Mouse (Mus musculus) hindbrain, embryonic 11.5 days (tissue): Measurements from ENCODE around the gene Nlgn3. TPM values are rescaled to one million over a fixed set of nuclear protein-coding genes. Genes with fewer than 3 reads are reported as not detected.

Source experiments
- ATAC-seq: fragments of 200-750 bp; cut with Nextera tagmentation; 2 replicates; pipeline ENCODE4 v1.8.0; 2017; ENCODE audit warnings: mild to moderate bottlenecking, moderate TSS enrichment, moderate library complexity; ENCODE audit not compliant: low FRiP score
- DNase-seq: peaks from one replicate; pipeline ENCODE4 v3.0.0-alpha.2; 2015; ENCODE audit warnings: low spot score
- H3K27ac ChIP-seq: fragments of 300-500 bp; sonication (generic); 2 replicates; pipeline ENCODE4 v1.5.1; 2014; ENCODE audit warnings: mild to moderate bottlenecking, low read depth, low read length
- H3K27me3 ChIP-seq: fragments of 300-500 bp; sonication (generic); 2 replicates; pipeline ENCODE4 v1.6.1; 2014; ENCODE audit warnings: mild to moderate bottlenecking, low read length, moderate library complexity, mixed read lengths; ENCODE audit not compliant: control insufficient read depth, insufficient read depth
- H3K36me3 ChIP-seq: fragments of 300-500 bp; sonication (generic); 2 replicates; pipeline ENCODE4 v1.6.1; 2014; ENCODE audit warnings: mild to moderate bottlenecking, low read length, moderate library complexity, mixed read lengths; ENCODE audit not compliant: control insufficient read depth, insufficient read depth
- H3K4me1 ChIP-seq: fragments of 300-500 bp; sonication (generic); replicated peaks from 2 replicates; pipeline ENCODE4 v1.6.1; 2014; ENCODE audit warnings: low read length, mixed read lengths; ENCODE audit not compliant: control insufficient read depth, insufficient read depth
- H3K4me2 ChIP-seq: fragments of 300-500 bp; sonication (generic); replicated peaks from 2 replicates; pipeline ENCODE4 v1.6.1; 2014; ENCODE audit warnings: mild to moderate bottlenecking, low read depth, low read length
- H3K4me3 ChIP-seq: fragments of 300-500 bp; sonication (generic); 2 replicates; pipeline ENCODE4 v1.5.1; 2014; ENCODE audit warnings: low read depth, low read length
- H3K9ac ChIP-seq: fragments of 300-500 bp; sonication (generic); 2 replicates; pipeline ENCODE4 v1.6.1; 2014; ENCODE audit warnings: low read depth, low read length
- H3K9me3 ChIP-seq: fragments of 300-500 bp; sonication (generic); 2 replicates; pipeline ENCODE4 v1.6.1; 2016; ENCODE audit warnings: low read length; ENCODE audit not compliant: control insufficient read depth
- WGBS: fragments of 180-500 bp; shearing (Covaris S2); extraction: QIAGEN DNeasy Blood & Tissue Kit; methylation state at CpG from one replicate; pipeline ENCODE4 v1.1.7; 2014; 5-methylcytosine and 5-hydroxymethylcytosine counted together
- polyA plus RNA-seq: library from polyadenylated mRNA; unstranded; fragments of >200 nt; fragmentation: Nextera tagmentation; extraction: Ambion mirVana; gene quantifications from 2 replicates; pipeline ENCODE4 v1.2.1, GENCODE M21; 2014

Gene Nlgn3
- polyA plus RNA-seq, 1 experiment from 2014 or later, result 29.1 TPM

DNA sequence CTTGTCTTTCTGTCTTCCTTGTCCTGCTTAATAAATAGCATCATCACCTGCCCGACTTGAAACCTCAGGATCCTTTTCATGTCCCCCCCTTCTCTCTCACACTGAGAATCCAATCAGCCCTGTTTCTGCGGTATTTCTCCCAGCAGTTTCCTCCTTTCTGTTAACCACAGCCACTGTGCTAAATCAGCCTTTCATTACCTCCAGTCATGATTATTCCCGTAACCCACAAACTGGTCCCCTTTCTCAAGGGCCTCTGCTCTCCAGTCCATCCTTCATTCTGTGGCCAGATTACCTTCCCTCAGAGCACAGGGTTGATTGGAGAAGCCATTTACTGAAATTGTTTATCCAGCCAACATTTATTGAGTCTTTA, 30.2 kb upstream of the Nlgn3 start, which contains the start of gene Gm20489:
TSS of gene Gm20489 (minus strand) at position 269 of the 370 bp plus-strand sequence.
- 70% methylated on average over 3 of the region's 3 CpGs for WGBS

DNA sequence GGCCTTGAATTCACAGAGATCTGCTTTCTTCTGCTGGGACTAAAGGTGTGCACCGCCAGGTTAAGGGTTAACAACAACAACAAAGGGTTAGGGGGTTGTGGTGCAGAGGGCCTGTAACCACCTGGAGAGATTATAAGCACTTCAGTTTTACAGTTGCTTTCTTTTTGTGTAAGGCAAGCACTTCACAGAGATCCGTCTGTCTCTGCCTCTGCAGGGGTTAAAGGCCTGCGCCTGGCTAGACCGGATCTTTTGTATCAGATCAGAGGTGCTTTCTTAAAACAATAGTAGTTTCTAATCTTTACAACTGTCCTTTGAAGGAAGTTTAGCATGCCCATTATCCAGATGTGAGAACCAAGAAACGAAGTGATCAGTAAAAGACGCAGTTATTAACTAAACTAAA, 25.6 kb upstream of the Nlgn3 start:
- ATAC-seq (0 out of 2 replicates have a peak, but pooled peaks have one; percentile 4), DNase-seq (no peak)
- Histone ChIP-seq H3K27ac (no peak overlapping the region), H3K36me3 (no peaks in the 10 kb centered on the region), H3K27me3 (no peaks in the 10 kb centered on the region), H3K9me3 (no peaks in the 10 kb centered on the region), H3K9ac (0 out of 2 replicates have a peak overlapping the region, but pooled peaks have one; percentile 5), H3K4me1 (no peaks in the 10 kb centered on the region), H3K4me3 (peak overlapping the region; percentile 51), H3K4me2 (peak overlapping the region; percentile 6; the same call in 1 of the 2 replicates)
- WGBS, result 17% methylated on average over 6 of the region's 6 CpGs

More for the DNA sequence above, 30.2 kb upstream of the Nlgn3 start, which contains the start of gene Gm20489:
- Histone ChIP-seq H3K27ac (no peak within 1 kb of the TSS), H3K9me3 (no peaks in the 10 kb centered on the region), H3K4me2 (no peak within 1 kb of the TSS), H3K36me3 (no peaks in the 10 kb centered on the region), H3K27me3 (no peaks in the 10 kb centered on the region), H3K4me1 (no peaks in the 10 kb centered on the region), H3K9ac (no peak within 1 kb of the TSS), H3K4me3 (no peak within 1 kb of the TSS)
- DNase-seq (no peak), ATAC-seq (no peak)

DNA sequence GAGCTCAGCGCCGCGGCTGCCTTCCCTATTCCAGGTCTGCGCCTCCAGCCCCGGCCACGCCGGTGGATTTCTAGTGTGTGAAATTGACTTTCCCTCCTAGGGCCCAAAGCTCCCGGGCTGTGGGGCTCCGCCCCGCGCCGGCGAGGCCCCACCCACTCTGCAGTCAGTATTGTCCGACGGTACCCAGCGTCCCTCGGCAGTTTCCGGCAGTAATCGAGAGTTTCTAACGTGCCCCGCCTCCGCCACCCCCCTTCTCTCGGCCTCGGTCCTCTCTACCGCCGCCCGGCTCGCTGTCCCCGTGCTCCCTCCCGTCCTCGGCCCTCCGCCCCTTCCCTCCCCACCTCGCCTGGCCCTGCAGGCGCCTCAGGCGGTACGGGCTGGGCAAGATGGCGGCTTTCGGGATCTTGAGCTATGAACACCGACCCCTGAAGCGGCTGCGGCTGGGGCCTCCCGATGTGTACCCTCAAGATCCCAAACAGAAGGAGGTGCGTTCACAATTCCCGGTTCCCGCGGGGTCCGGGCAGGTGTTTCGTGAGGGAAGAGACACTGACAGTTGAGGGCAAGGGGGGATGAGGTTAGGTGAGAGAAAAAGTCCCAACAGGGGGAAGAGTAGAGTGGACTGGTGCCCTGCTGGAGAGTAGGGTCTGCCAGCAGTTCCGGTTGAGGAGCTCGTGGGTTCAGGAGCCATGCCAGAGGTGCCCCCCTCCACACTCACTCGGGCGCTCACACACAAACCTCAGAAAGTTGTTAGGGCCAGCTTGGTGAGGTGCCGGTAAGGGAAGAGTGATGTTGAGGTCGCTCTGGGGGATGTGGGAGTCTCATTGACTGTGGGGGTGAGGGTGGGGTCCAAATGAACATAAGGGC, 24.9 kb upstream of the Nlgn3 start, which contains the start of gene Med12:
TSS of gene Med12 (plus strand) at position 156 of the 864 bp plus-strand sequence.
- WGBS, result 14% methylated on average over 47 of the region's 54 CpGs

DNA sequence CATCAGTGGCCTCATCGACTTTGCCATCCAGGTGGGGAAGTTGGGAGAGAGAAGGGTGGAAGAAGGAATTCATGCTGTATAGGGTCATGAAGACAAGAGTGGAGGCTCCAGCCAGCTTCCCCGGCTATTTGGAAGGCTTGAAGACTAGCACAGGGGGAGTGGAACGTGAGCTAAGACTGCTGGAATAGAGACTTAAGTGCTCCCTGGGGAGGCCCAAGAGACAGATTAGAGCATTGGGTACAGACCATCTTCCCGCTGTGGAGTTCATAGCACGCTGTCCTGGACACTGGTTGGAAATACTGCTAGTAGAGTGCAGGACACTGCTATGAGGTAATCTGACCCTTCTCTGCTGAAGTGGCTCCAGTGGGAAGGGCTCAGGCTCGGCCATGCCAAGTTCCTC, 16.2 kb upstream of the Nlgn3 start:
- no peak overlapping the region for H3K4me2 ChIP-seq
- DNase-seq (no peak), ATAC-seq (no peak)
- WGBS, result 74% methylated on average over 6 of the region's 6 CpGs
- no peak overlapping the region for H3K9ac ChIP-seq
- no peaks in the 10 kb centered on the region for H3K36me3 ChIP-seq
- no peak overlapping the region for H3K4me3 ChIP-seq
- H3K27ac ChIP-seq, result no peak overlapping the region
- no peaks in the 10 kb centered on the region for H3K9me3 ChIP-seq
- H3K27me3 ChIP-seq, result no peaks in the 10 kb centered on the region
- H3K4me1 ChIP-seq, result no peaks in the 10 kb centered on the region

More for the DNA sequence above, 24.9 kb upstream of the Nlgn3 start, which contains the start of gene Med12:
- no peaks in the 10 kb centered on the region for H3K27me3 ChIP-seq
- peak within 1 kb of the TSS; percentile 51 for H3K4me3 ChIP-seq
- H3K4me2 ChIP-seq, result peak within 1 kb of the TSS; percentile 44
- no peaks in the 10 kb centered on the region for H3K9me3 ChIP-seq
- DNase-seq (peak; percentile 87), ATAC-seq (peak; percentile 99)
- H3K9ac ChIP-seq, result peak within 1 kb of the TSS; percentile 64
- no peaks in the 10 kb centered on the region for H3K36me3 ChIP-seq
- H3K4me1 ChIP-seq, result no peaks in the 10 kb centered on the region
- H3K27ac ChIP-seq, result peak within 1 kb of the TSS; percentile 58

DNA sequence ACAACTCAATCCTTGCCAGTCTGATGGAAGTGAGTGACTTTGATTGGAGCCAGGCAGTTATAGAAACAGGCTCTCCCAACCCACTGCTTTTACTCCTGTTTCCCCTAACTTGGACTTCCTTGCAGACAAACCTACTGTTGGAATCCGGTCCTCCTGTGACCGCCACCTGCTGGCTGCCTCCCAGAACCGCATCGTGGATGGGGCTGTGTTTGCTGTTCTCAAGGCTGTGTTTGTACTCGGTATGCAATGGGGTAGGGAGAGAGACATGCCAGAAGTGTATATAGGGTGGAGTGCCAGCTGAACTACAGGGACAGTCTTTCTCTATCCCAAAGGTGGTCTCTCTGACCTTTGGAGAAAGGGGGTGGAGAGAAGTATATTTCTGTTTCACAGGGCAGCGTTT, 13.4 kb upstream of the Nlgn3 start:
- Histone ChIP-seq H3K36me3 (no peaks in the 10 kb centered on the region), H3K4me3 (no peak overlapping the region), H3K4me2 (no peak overlapping the region), H3K9me3 (no peaks in the 10 kb centered on the region), H3K9ac (no peak overlapping the region), H3K27ac (no peak overlapping the region), H3K4me1 (no peaks in the 10 kb centered on the region), H3K27me3 (no peaks in the 10 kb centered on the region)
- DNase-seq, result peak; percentile 65
- no peak for ATAC-seq
- 33% methylated on average over 6 of the region's 6 CpGs for whole genome bisulfite sequencing

DNA sequence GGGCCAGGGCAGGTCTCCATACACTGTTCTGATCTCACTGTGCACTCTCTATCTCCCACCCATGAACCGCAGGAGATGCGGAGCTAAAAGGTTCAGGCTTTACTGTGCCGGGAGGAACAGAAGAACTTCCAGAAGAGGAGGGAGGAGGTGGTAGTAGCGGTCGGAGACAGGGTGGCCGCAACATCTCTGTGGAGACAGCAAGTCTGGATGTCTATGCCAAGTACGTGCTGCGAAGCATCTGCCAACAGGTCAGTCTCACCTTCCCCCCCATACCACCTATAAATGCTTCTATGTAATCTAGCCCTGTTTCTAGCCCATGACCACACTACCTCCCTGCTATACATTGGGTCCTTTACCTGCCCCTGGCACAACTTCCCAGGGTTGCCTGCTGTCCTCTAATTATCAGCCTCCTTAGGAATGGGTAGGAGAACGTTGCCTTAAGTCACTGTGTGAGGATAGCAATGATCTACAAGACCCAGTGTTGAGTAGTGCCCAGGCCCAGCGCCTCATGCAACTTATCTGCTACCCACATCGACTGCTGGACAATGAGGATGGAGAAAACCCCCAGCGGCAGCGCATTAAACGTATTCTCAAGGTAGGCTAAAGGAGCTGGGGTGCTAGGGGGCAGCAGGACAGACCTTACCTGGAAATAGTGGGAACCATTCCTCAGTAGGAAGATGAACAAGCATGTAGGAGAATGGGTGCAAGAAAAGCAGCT, 12.9 kb upstream of the Nlgn3 start:
- DNase-seq, result no peak
- H3K9ac ChIP-seq, result no peak overlapping the region
- no peaks in the 10 kb centered on the region for H3K27me3 ChIP-seq
- H3K27ac ChIP-seq, result no peak overlapping the region
- no peaks in the 10 kb centered on the region for H3K9me3 ChIP-seq
- H3K4me1 ChIP-seq, result no peaks in the 10 kb centered on the region
- H3K36me3 ChIP-seq, result no peaks in the 10 kb centered on the region
- WGBS, result 91% methylated on average over 14 of the region's 14 CpGs
- no peak overlapping the region for H3K4me3 ChIP-seq
- H3K4me2 ChIP-seq, result no peak overlapping the region
- no peak for ATAC-seq

DNA sequence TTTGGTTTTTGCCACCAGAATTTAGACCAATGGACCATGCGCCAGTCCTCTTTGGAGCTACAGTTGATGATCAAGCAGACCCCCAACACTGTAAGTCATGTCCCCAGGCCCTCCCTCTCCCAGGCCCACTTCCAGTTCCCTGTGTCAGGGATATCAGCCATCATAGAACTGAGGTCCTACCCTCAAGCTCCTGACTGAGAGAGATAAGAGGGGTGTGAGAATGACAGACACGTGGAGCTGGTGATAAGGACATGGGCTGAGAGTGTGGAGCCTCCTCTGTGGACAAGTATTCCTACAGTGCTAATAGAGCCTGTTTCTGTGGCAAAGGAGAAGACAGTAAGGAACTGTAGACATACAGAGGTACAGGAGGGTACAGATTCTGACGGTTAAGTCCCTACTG, 11.4 kb upstream of the Nlgn3 start:
- Histone ChIP-seq H3K36me3 (no peaks in the 10 kb centered on the region), H3K27me3 (no peaks in the 10 kb centered on the region), H3K27ac (no peak overlapping the region), H3K4me2 (no peak overlapping the region), H3K4me1 (no peaks in the 10 kb centered on the region), H3K9me3 (no peaks in the 10 kb centered on the region), H3K9ac (no peak overlapping the region), H3K4me3 (no peak overlapping the region)
- ATAC-seq, result no peak
- DNase-seq, result no peak
- WGBS, result 94% methylated on average over 3 of the region's 3 CpGs

DNA sequence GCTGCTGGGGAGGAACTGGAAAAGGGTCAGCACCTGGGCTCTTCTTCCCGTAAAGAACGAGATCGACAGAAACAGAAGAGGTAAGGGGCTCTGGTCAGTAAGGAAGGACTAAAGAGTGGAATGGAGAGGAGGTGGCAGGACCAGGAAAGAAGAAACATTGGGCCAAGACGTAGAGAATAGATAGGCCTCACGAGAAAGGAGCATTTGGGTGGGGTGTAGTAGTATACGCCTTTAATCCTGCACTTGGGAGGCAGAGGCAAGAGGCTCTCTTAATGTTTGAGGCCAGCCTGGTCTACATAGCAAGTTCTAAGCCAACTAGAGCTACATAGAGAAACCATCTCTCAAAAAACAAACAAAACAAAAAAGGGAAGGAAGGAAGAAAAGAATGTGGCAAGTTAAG, 10.5 kb upstream of the Nlgn3 start:
- H3K9ac ChIP-seq, result no peak overlapping the region
- WGBS, result 93% methylated on average over 6 of the region's 6 CpGs
- H3K4me2 ChIP-seq, result no peak overlapping the region
- no peaks in the 10 kb centered on the region for H3K36me3 ChIP-seq
- H3K9me3 ChIP-seq, result no peaks in the 10 kb centered on the region
- H3K4me3 ChIP-seq, result no peak overlapping the region
- no peak for DNase-seq
- no peak for ATAC-seq
- no peak overlapping the region for H3K27ac ChIP-seq
- no peaks in the 10 kb centered on the region for H3K4me1 ChIP-seq
- no peaks in the 10 kb centered on the region for H3K27me3 ChIP-seq
